Mouse (Mus musculus): ENCODE results near the gene Tnfaip3. TPM values are rescaled to one million over a fixed set of nuclear protein-coding genes. Genes with fewer than 3 reads are reported as not detected.

Gene Tnfaip3
- polyA plus RNA-seq, 1 experiment from 2014 or later = 1.9 TPM

Other genes starting within 250 kb of the Tnfaip3 start
- 0.09 and 0.19 TPM in 2 replicates for gene Gm4922, start 228.9 kb downstream of the Tnfaip3 start, polyA plus RNA-seq (2016; fragmentation: Nextera tagmentation; extraction: Ambion mirVana)
- gene Perp, start 170.6 kb downstream of the Tnfaip3 start, polyA plus RNA-seq (2016; fragmentation: Nextera tagmentation; extraction: Ambion mirVana) = 7.5 and 7.6 TPM in 2 replicates